Mouse (Mus musculus) myocyte (in vitro differentiated cells): ENCODE results near the gene Arhgap6. TPM values are rescaled to one million over a fixed set of nuclear protein-coding genes. Genes with fewer than 3 reads are reported as not detected.

Experiments
- H3K27me3 ChIP-seq: one replicate; pipeline ENCODE4 v1.6.1; 2011; ENCODE audit not compliant: control insufficient read depth, insufficient read depth, insufficient read length
- H3K36me3 ChIP-seq: one replicate; pipeline ENCODE4 v1.6.1; 2011; ENCODE audit not compliant: control insufficient read depth, insufficient read depth
- H3K4me2 ChIP-seq: one replicate; pipeline ENCODE4 v1.6.1; 2011; ENCODE audit warnings: low read depth, control low read depth
- H3K4me3 ChIP-seq: one replicate; pipeline ENCODE4 v1.5.1; 2011; ENCODE audit warnings: mild to moderate bottlenecking, control low read depth, moderate library complexity
- H3K79me2 ChIP-seq: one replicate; pipeline ENCODE4 v1.6.1; 2011; ENCODE audit not compliant: control insufficient read depth, insufficient read depth
- H3ac ChIP-seq: one replicate; pipeline ENCODE4 v1.6.1; 2011; ENCODE audit not compliant: control insufficient read depth, insufficient read length
- CEBPB ChIP-seq: IDR thresholded peaks from 2 replicates; pipeline ENCODE4 v1.6.1; 2011; ENCODE audit warnings: mild to moderate bottlenecking, moderate library complexity; ENCODE audit not compliant: poor library complexity, insufficient read depth, severe bottlenecking
- E2F4 ChIP-seq: IDR thresholded peaks from one replicate; pipeline ENCODE4 v1.6.1; 2011; ENCODE audit warnings: mild to moderate bottlenecking, control low read depth, moderate library complexity; ENCODE audit not compliant: insufficient read depth
- MAX ChIP-seq: IDR thresholded peaks from one replicate; pipeline ENCODE4 v1.6.1; 2011; ENCODE audit warnings: low read depth, mild to moderate bottlenecking, control low read depth
- MYOD1 ChIP-seq, 3 experiments: IDR thresholded peaks; one replicate each; pipeline ENCODE4 v1.6.1; 2011; ENCODE audit warnings: control low read depth in 2 of 3, low read depth in 2 of 3, mild to moderate bottlenecking in 2 of 3, moderate library complexity in 1 of 3; ENCODE audit not compliant: insufficient read length in 2 of 3, control insufficient read depth in 1 of 3
- MYOG ChIP-seq, 3 experiments: IDR thresholded peaks; one replicate each; pipeline ENCODE4 v1.6.1; 2011; ENCODE audit warnings: control low read depth in 2 of 3, low read depth in 2 of 3, mild to moderate bottlenecking in 2 of 3; ENCODE audit not compliant: insufficient read length in 2 of 3, control insufficient read depth in 1 of 3, insufficient read depth in 1 of 3
- POLR2A ChIP-seq: IDR thresholded peaks from one replicate; pipeline ENCODE4 v1.6.1; 2011; ENCODE audit warnings: low read depth, mild to moderate bottlenecking, control low read depth, moderate library complexity; ENCODE audit not compliant: insufficient read length
- POLR2AphosphoS2 ChIP-seq: IDR thresholded peaks from one replicate; pipeline ENCODE4 v1.6.1; 2011; ENCODE audit warnings: low read depth, control low read depth; ENCODE audit not compliant: insufficient read length
- REST ChIP-seq: IDR thresholded peaks from one replicate; pipeline ENCODE4 v1.6.1; 2011; ENCODE audit warnings: mild to moderate bottlenecking, control low read depth, moderate library complexity; ENCODE audit not compliant: insufficient read depth, insufficient read length
- SRF ChIP-seq: IDR thresholded peaks from one replicate; pipeline ENCODE4 v1.6.1; 2011; ENCODE audit warnings: low read depth; ENCODE audit not compliant: control insufficient read depth, insufficient read length
- TCF12 ChIP-seq: IDR thresholded peaks from one replicate; pipeline ENCODE4 v1.6.1; 2011; ENCODE audit warnings: mild to moderate bottlenecking, control low read depth; ENCODE audit not compliant: poor library complexity, insufficient read depth, severe bottlenecking
- TCF3 ChIP-seq: IDR thresholded peaks from one replicate; pipeline ENCODE4 v1.6.1; 2011; ENCODE audit warnings: low read depth, control low read depth; ENCODE audit not compliant: insufficient read length
- USF1 ChIP-seq: IDR thresholded peaks from one replicate; pipeline ENCODE4 v1.6.1; 2011; ENCODE audit warnings: low read depth, mild to moderate bottlenecking, control low read depth, moderate library complexity
- polyA plus RNA-seq: library from polyadenylated mRNA; unstranded; fragments of >200 nt; fragmentation: generic; extraction: Trizol; gene quantifications from one replicate; pipeline ENCODE4 v1.2.1, GENCODE M21; 2012; ENCODE audit warnings: missing spikeins

Gene Arhgap6
- polyA plus RNA-seq, 1 experiment = 0.40 TPM

DNA sequence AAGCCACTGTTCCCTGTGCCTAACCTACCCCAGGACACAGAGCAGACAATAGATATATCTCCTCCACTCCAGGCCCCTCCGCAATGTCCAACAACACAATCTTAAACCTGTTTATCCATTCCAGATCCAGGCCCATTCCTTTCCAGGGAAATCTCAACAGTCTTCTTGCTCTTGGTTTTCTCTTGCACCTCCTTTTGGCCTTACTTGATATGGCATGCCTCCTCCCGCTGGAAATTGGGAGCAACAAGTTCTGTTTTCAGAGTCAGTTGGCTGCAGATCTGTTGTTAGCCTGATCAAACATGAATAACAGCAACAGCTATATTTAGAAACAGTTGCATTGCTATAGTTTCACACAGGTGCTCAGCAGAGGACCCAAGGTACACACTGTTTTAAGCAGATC is 126.0 kb downstream of the Arhgap6 start:
- H3K27me3 ChIP-seq = no peaks in the 10 kb centered on the region
- TF ChIP-seq SRF (no peak), POLR2A (no peak), MAX (no peak), TCF3 (no peak), E2F4 (no peak), USF1 (no peak), REST (no peak), CEBPB (no peak), MYOG (IDR thresholded peaks at IDR 0.05; ENCODE audit: control insufficient read depth in 1 of 3, insufficient read depth in 1 of 3, insufficient read length in 2 of 3, low read depth in 2 of 3) (no peak), TCF12 (no peak), MYOD1 (IDR thresholded peaks at IDR 0.05; ENCODE audit: control insufficient read depth in 1 of 3, insufficient read length in 2 of 3, low read depth in 2 of 3) (no peak)
- no peaks in the 10 kb centered on the region for H3K79me2 ChIP-seq

DNA sequence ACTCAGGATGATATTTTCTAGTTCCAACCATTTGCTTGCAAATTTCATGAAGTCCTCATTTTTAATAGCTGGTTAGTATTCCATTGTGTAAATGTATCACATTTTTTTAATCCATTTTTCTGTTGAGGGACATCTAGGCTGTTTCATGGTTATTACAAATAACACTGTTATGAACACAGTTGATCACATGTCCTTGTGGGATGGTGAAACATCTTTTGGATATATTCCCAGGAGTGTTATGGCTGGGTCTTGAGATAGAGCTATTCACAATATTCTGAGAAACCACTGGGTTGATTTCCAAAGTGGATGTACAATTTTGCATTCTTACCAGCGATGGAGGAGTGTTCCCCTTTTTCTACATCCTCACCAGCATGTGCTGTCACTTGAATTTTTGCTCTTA is 137.5 kb downstream of the Arhgap6 start:
- H3K4me3 ChIP-seq = no peak overlapping the region
- TF ChIP-seq MYOD1 (IDR thresholded peaks at IDR 0.05; ENCODE audit: control insufficient read depth in 1 of 3, insufficient read length in 2 of 3, low read depth in 2 of 3) (no peak), USF1 (peak; percentile 69), POLR2A (no peak)
- H3ac ChIP-seq = no peak overlapping the region
- H3K36me3 ChIP-seq = no peaks in the 10 kb centered on the region
- no peaks in the 10 kb centered on the region for H3K79me2 ChIP-seq
- H3K27me3 ChIP-seq = no peaks in the 10 kb centered on the region
- H3K4me2 ChIP-seq = no peak overlapping the region

More for the DNA sequence above, 126.0 kb downstream of the Arhgap6 start:
- H3ac ChIP-seq = no peak overlapping the region
- H3K4me2 ChIP-seq = no peak overlapping the region
- no peaks in the 10 kb centered on the region for H3K36me3 ChIP-seq
- H3K4me3 ChIP-seq = no peak overlapping the region

DNA sequence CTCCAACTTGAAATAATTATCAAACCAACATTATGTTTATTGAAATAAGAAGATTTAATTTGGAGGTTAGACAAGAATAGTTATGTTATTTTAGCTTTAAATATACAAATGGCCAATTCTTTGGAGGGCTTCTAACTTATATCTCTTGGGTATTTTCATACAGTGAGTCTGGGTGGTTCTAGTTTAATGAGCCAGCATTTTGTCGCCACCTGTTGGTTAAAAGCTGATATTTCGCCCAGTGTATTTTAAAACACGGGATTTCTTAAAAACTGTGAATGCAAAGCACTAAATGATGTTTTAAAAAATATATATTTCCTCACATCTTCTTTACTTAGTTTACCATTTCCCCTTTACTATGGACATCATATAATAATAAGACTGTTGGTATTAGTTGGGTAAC is 140.5 kb downstream of the Arhgap6 start:
- no peak overlapping the region for H3ac ChIP-seq
- no peaks in the 10 kb centered on the region for H3K27me3 ChIP-seq
- H3K4me3 ChIP-seq = no peak overlapping the region
- H3K4me2 ChIP-seq = no peak overlapping the region
- no peaks in the 10 kb centered on the region for H3K36me3 ChIP-seq
- H3K79me2 ChIP-seq = no peaks in the 10 kb centered on the region
- TF ChIP-seq POLR2AphosphoS2 (no peak), REST (no peak), MYOG (IDR thresholded peaks at IDR 0.05; ENCODE audit: control insufficient read depth in 1 of 3, insufficient read depth in 1 of 3, insufficient read length in 2 of 3, low read depth in 2 of 3) (no peak), E2F4 (no peak), MYOD1 (IDR thresholded peaks at IDR 0.05; ENCODE audit: control insufficient read depth in 1 of 3, insufficient read length in 2 of 3, low read depth in 2 of 3) (no peak), CEBPB (no peak), SRF (no peak), POLR2A (no peak), USF1 (no peak)

DNA sequence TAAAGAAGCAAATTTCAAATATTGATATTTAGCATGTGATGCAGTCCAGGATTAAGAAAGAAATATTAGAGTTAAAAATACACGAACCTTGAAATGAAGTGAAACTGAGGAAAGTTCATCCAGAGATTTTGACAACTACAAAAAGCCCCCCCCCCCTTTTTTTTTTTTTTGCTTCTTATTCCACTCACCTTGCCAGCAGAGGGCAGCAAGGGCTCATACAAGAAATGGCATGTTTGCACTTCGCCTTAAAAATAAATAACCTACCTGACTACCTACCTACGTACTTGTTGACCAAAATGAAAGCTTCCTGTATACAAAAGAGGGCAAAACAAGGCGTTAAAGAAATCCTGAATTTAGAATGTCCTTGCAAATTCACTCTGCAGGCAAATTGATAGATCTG is 143.0 kb downstream of the Arhgap6 start:
- no peak for TF ChIP-seq TCF3
- TF ChIP-seq MYOG (IDR thresholded peaks at IDR 0.05; ENCODE audit: control insufficient read depth in 1 of 3, insufficient read depth in 1 of 3, insufficient read length in 2 of 3, low read depth in 2 of 3) = no peak
- TF ChIP-seq POLR2A = no peak
- TF ChIP-seq MAX = no peak
- no peak for TF ChIP-seq SRF
- TF ChIP-seq MYOD1 (IDR thresholded peaks at IDR 0.05; ENCODE audit: control insufficient read depth in 1 of 3, insufficient read length in 2 of 3, low read depth in 2 of 3) = no peak
- TF ChIP-seq POLR2AphosphoS2 = no peak
- no peak for TF ChIP-seq REST
- no peak for TF ChIP-seq CEBPB
- no peak for TF ChIP-seq TCF12
- no peak for TF ChIP-seq USF1
- TF ChIP-seq E2F4 = no peak

DNA sequence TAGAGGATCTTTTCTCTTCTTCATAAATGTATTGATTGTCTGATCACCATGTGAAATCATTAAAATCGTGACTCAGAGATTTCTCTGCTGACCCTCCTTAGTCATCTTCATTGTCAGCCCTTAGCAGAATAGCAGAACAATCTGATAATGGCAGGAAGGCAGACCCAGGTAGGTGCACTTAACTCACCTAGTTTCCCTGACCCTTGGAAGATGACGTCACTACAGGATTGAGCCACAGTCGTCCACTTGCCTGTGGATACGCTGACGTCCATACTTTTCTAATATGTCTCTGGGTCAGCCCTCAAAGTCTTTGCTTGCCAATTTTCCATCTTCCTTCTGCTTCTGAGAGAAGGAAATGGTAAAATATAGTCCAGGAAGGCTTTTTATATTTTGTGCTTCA is 146.8 kb downstream of the Arhgap6 start:
- H3K79me2 ChIP-seq = no peaks in the 10 kb centered on the region
- no peaks in the 10 kb centered on the region for H3K36me3 ChIP-seq
- no peak overlapping the region for H3ac ChIP-seq
- TF ChIP-seq TCF12 (no peak), MAX (no peak), USF1 (no peak), TCF3 (no peak), REST (no peak), MYOD1 (IDR thresholded peaks at IDR 0.05; ENCODE audit: control insufficient read depth in 1 of 3, insufficient read length in 2 of 3, low read depth in 2 of 3) (no peak), POLR2A (no peak), MYOG (IDR thresholded peaks at IDR 0.05; ENCODE audit: control insufficient read depth in 1 of 3, insufficient read depth in 1 of 3, insufficient read length in 2 of 3, low read depth in 2 of 3) (no peak), E2F4 (no peak), CEBPB (no peak), POLR2AphosphoS2 (no peak), SRF (no peak)
- no peak overlapping the region for H3K4me3 ChIP-seq
- H3K4me2 ChIP-seq = no peak overlapping the region
- no peaks in the 10 kb centered on the region for H3K27me3 ChIP-seq

More for the DNA sequence above, 143.0 kb downstream of the Arhgap6 start:
- H3K4me3 ChIP-seq = no peak overlapping the region
- no peak overlapping the region for H3K4me2 ChIP-seq
- no peaks in the 10 kb centered on the region for H3K79me2 ChIP-seq
- H3K27me3 ChIP-seq = no peaks in the 10 kb centered on the region
- H3K36me3 ChIP-seq = no peaks in the 10 kb centered on the region
- no peak overlapping the region for H3ac ChIP-seq
